Mouse (Mus musculus) adrenal gland, postnatal 10 days (tissue): Measurements from ENCODE around the gene Bzw2. TPM values are rescaled to one million over a fixed set of nuclear protein-coding genes. Genes with fewer than 3 reads are reported as not detected.

Source experiments
- DNase-seq: peaks from one replicate; pipeline ENCODE4 v3.0.0; 2021; ENCODE audit warnings: mixed read lengths
- total RNA-seq, 2 experiments: library from RNA; stranded (reverse); gene quantifications; 2 replicates each; pipeline ENCODE4 v1.2.3; 2021

Bzw2 gene
- total RNA-seq, 2 experiments from 2014 or later = 40.2 to 67.5 TPM

DNA sequence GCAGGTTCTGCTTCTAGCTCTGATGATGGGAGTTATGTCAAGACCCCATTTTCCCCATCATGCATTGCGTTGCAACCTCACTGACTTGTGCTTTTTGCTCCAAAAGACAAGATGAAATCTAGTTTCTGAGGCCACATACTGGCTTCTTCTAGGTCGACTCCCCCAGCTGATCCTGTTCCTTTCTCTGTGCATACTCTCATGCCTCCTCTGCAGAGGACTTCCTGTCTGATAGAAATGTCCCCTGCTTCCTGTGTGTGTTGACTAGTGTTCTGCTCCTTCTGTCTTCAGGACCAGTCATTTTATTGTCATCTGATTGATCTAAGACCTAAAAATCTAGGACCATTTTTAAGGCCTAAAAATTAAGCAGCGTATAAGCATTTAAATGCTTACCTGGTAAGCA lies 22.5 kb downstream of the Bzw2 start:
- DNase-seq = no peak

DNA sequence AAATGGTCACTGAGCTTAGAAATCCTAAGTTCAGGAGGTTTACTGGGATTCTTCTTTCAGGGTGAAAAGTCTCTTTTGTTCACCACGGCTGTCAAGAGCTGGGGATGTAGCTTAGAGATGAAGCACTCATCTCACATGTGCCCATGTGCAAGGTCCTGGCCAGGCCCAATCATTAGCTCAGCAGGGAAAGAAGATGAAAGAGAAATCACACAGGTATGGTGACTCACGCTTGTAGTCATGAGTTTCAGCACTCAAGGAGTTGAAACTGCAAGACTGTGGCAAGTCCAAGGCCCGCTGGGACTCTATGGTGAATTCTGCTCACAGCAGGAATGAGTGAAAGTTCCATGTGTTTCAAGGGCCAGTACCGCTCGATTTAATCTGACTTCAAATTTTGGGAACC lies 23.8 kb downstream of the Bzw2 start:
- no peak for DNase-seq

DNA sequence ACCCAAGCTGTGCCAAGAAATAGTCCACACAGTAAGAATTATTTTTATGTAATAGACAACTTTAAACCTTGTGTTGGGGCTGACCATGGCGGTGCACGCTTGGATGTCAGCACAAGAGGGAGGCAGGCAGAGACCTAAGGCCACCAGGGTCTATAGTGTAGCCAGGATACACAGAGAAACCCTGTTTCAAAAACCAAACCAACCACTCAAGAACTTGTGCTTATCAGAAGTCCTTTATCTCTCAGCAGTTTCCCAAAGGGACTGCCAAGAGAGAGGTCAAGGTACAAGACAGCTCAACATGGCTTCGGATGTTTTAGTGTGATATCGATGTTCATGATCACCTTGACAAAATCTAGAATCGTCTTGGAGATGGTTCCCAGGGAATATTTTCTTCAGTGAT lies 24.3 kb downstream of the Bzw2 start:
- DNase-seq = no peak

DNA sequence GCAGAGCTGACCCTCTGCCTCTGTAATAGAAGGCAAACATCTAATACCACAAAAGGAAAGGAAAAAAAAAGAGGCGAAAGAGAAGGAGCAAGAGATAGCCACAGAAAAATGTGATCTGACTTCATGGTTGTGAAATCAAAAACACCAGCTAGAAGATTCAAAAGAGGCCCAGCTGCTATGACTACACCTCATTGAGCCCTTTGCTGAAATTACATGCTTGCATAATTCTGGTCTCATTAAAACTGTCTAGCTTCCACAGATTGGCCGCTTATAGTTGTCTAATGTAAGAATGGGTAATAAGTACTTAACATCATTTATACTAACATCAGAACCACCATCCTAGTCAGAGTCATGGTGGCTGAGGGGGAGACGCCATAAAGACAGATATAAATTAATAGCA lies 25.2 kb downstream of the Bzw2 start:
- no peak for DNase-seq

DNA sequence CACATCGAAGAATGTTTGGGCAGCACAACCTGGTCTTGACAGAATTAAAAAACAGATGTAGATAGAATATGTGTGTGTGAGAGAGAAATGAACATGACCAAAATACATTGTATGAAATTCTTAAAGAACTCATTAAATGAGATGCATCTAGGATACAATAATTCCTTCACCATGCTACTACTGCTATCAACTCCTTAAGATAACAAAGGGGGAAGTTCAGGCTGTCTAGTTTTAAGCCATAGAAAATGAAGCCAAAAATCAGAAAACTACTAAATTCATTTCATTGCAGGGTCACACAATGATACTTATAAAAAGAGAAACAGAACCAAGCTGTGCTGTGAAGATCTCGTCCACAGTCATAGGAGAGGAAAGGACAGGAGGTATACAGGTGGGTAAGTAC lies 25.6 kb downstream of the Bzw2 start:
- no peak for DNase-seq

DNA sequence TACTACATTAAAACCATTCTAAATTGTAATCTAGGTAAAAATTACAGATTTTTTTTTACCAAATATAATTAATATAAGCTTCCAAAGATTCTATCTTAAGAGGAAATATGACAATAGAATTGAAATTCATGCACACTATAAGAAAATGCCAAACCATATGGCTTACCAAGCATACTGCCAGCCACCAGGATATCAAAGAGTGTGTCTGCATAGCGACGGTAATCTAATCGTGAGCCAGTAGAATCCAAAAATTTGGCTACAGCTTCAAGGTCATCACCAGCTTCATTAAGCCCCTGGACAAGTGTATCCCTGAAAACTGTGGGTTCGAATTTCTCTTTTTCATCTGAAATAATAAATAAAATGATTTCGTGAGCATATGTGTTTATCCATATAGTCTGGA lies 28.1 kb downstream of the Bzw2 start:
- no peak for DNase-seq

DNA sequence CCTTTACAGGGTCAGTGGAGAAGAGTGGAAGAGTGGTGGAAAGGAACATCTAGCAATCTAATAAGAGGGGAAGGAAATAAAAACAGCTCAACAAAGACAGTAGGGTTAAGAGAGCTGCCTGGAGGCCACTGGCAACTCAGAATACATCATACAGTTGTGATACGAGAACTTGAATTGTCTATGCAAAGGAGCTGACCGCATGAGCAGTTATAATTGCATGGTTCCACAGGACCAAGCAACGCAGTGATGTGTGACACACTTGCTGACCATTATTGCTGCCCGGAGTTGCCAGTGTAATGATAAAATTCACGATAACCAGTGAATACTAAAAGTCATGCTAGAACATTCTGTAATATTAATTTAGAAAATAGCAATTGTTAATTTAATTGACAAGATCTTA lies 31.8 kb downstream of the Bzw2 start:
- no peak for DNase-seq

DNA sequence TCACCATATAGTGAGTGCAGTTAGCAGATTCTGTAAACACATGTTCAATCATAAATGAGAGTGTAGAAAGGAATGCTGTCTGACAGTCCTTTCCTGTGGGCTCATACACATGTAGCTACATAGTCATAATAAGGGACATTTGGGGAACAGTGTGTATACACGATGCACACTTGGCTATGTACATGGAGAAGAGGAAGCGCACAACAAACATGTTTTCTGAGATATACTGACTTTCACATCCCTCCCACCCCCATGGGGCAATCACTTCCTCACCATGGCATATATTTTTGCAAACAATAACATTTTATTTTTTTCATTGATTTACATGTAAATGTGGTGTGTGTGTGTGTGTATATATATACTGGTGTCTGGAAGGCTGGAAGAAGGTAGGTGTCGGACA lies 38.6 kb downstream of the Bzw2 start:
- DNase-seq = no peak

DNA sequence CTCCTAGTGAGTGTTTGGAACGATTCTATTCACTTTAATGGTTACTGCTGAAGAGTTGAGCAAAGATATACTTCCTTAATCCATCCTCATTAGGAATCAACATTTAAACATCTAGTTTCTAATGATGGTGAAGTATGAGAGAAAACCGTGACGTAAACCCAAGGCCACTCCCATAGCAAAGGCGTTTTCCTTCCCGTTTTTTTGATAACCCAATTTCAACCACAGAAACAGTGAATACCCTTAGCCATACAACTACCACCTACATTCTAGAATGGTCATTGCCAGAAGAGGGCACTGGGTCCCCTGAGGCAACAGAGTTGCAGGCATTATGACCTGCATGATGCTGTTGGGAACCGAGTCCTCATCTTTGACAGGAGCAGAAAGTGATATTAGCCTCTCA lies 40.7 kb downstream of the Bzw2 start:
- no peak for DNase-seq

DNA sequence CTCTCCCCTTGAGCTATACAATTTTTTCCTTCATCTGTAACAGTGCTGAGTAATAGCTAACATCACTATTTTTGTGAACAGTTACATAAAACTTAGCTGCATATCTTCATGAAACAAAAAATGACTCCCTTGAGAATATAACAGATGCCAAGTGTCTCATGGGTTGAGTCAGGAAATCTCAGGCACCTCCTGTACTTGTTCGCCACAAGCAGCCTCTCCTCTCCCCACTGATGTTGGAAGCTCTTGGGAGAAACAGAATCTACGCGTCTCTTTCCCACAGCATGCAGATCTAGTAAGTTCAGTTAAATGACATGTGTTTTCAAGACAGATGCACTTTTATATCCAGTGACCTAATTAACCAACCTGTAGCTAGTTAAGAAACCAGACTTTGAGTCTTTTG lies 45.8 kb downstream of the Bzw2 start:
- no peak for DNase-seq

DNA sequence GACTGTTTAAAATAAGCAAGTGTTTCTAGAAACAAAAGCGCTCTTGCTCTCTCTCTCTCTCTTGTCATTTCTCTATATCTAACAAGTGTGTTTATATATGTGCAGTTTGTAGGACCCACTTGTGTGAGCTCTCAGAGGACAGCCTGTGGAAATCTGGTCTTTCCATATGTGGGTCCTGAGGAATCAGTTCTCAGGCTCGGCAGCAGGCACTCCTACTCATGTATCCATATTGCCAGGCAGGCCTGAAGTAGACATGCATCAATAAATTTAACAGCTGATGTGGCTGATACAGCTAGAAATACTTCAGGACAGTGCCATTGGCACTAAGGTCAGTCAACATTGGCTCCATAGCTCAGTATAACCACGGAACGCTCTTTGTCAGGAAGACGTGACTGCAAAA lies 46.8 kb downstream of the Bzw2 start:
- DNase-seq = no peak

DNA sequence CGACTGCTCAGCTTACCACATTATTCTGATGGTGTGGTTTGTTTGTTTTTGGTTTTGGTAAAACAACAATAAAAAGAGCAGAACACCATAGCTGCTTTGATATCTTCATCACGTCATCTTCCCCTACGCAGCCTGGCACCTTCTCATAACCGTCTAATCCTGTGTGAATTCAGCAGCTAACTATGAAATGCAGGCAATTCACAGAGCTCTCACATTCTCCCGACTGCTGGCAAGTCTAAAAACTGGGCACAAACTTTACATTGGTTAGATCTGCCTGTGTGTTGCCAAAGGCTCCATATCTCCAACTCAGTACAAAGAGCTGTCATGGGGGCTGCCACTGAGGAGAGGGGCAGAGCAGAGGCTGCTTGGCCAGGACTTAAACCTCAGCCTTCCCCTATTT lies 47.4 kb downstream of the Bzw2 start:
- DNase-seq = no peak

DNA sequence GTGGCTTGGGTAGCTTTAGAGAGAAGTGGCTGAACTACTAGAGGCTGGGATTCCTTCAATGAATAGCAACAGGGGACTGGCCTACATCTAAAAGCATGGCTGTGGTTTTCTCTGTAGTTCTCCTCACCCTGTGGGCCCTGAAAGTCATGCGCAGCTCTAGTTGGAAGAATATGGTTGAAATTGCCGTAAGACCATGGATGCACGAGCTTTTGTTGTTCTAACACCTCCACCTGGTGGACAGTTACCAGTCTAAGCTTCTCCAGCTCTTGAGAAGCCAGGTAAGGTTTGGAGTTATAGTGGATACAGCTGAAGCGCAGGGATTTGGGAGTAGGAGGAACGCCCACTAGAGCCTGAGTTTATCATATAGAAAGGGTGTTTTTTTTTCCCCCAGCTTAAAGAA lies 49.4 kb downstream of the Bzw2 start:
- no peak for DNase-seq

DNA sequence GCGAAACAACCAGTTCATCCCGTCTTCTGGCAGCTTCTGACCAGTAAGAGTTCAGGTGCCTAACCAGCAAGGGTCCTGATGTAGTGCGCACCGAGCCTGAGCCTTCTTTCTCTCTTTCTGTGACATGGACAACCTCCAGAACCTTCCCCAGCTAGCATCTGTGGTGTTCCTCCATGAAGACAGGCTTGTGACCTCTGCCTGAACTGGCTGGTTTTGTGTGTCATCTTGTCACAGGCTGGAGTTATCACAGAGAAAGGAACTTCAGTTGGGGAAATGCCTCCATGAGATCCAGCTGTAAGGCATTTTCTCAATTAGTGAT lies 54.3 kb downstream of the Bzw2 start:
- no peak for DNase-seq

DNA sequence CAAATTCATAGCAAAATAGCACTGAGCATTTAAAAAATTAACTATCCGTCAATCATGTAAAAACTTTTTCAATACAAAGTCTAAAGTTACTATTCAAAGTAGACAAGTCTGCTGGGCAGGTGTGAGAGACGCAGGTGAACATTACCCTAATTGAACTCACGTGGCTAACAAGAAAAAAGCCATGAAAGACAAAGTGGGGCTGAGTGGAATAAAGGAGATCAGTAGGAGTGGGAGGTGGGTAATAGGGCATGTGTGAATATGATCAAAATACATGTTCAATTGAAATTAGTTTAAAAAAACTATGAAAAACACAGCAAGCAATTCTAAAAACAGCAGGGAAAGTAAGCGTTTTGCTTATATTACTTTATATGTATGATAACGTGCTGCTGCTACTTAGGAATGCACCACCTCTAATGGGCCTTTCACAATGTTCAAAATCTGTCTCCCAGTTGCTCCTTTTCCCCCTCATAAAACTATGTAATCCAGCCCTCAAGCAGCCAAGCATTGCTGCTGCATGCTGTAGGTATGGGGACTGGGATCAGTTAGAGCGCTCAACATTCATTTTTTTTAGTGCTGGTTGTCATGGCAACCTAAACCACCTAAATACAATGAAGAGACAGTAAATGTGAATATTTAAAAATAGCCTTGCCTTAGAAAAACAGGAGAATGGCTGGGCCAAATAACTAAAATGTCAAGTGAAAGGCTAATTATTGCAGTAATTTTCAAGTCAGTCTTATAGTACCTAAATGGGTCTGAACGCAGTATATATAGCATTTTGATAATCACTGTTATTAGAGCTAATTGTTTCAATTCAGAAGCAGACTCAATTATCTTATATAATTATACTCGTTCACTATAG lies 54.9 kb downstream of the Bzw2 start:
- DNase-seq = no peak

DNA sequence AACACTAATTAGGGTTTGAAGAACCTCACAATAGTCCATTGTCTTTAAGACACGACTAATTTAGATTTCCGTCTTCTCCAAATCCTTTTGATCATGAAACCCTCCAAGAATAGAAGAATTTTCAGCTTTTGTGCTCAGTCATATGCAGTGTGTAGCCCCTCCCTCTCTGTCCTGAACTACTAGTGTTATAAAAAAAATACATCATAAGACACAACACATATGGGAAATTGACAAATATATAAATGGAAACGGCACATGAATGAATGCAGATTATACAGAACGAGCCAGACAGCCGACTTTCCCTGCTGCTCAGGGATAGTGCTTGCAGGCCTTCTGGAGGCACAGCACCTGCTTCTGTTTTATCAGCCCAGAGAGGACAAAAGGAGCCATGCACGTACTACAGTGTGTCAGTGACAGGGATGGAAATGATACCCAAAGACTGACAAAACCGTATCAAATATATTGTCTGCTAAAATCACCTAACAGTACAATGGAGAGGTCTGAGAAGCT lies 62.5 kb downstream of the Bzw2 start:
- DNase-seq = no peak

DNA sequence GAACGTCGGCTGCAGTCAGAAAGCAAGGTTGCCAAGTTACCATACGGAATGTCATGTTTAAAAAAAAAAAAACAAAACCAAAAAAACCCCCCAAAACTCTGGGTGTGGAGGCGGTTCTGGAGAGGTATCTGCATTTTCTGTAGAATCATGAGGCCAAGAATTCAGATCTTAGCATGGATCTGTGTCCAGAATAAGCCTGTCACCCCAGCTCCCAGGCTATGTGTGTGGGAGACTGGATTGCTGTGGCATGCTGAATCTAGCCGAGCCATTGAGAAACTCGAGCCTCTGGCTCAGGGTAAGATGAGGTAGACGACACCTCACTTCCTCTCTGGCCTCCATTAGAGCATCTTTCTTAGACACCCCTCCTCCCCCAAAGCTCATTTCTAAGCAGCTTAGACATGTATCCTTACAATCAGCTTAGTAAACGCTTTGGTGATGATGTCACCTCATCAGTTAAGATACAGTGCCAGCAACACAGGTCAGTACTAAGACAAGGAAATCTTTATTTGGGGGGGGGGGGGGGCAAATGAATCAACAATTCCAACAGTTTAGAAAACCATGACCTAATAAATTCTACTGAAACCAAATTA lies 64.7 kb downstream of the Bzw2 start:
- no peak for DNase-seq

DNA sequence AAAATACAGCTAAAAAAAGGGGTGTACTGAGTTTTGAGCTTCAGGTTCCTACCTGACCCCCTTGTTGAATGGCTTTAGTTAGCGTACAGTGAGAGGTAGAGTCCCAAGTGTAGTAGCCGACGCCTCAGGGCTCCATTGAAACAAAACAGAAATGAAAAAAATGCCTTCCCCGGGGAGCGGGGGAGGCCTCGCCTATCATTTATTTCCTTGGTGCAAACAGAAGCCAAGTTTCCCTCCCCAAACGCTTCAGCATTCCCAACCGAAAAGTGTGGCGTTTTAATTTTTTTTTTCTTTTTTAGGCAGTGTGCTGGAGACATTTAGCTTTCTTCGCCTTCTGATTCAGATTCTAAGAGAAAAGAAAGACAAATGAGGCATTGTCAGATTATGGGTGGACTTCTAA lies 65.9 kb downstream of the Bzw2 start:
- no peak for DNase-seq

DNA sequence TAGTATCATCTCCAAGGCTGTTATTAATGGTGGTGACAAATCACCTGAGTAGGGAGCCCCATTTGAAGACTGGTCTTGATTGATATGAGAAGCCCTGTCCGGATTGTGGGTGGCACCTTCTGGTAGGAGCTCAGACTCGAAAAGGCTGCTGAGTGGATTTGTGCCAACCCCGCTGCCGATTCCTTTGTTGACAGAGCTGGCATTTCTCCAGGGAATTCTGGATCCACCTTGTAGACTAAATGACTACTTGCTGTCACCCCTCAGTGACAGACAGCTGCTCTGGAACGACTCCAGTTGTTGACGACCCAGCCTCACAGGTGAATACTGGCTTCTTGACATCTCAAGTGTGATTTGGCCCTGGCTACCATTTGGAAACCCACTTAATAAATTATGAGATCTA lies 68.7 kb downstream of the Bzw2 start:
- DNase-seq = peak; percentile 4

DNA sequence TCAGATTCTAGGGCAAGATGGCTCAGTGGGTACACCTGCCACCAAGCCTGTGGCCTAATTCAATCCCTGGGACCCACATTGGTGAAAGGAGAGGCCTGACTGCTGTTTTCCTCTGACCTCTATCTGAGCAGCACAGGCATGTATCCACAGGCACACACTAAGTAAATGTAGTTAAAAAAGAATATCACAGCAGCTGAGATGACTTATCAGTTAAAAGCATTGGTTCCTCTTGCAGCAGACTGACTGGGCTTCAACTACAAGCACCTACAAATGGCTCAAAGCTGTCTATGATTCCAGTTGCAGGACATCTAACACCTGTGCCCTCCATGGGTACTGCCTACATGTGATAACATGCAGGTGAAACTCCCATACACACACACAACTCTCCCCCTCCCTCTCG lies 69.1 kb downstream of the Bzw2 start:
- no peak for DNase-seq

DNA sequence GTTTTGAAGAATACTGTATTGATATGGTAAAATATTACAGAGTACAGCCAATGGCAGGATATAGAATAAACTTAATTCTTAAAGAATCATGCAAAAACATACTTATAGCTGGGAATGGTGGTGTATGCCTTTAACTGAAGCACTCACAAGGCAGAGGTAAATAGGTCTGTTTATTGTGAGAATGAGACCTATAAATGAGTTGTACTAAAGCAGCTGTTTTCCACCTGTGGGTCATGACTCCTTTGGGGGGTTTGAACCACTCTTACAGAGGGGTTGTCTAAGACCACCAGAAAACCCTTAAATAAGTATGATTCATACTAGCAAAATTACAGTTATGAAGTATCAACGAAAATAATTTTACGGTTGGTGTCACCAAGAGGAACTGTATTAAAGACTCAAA lies 72.5 kb downstream of the Bzw2 start:
- DNase-seq = no peak

DNA sequence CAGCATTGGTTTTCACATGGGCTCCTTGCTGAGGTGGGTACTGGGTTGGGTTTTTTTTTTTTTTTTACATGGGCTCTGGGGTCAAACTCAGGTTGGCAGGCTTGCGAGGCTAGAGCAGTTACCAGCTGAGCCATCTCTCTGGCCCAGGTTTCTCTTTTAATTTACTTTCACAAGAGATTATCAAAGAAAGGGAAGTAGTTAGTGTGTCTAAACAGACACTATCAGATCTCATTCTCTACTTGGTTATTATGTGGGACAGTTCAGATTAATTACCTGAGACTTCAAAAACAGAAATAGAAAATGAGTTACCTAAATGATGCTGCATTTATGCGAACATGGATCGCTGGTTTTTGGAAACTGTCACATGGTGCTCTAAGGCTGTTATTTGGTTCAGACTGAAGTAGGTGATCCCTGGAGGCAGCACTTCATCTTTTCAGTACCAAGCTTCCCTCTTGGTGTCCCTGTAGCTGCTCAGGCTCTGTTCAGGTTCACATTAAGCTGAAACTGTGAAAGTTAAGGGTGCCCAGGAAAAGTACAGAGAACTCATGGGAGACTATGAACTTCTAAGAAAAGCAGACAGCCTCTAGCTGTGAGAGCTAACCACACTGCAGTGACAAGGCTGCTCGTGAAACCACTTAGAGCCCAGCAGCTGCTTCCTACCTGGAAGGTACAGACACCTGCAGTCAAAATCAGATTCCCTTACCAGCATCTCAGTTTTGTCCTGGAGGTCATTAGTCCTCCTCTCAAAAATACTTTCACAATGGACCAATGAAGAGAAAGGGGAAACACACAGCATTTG lies 79.6 kb downstream of the Bzw2 start:
- no peak for DNase-seq

DNA sequence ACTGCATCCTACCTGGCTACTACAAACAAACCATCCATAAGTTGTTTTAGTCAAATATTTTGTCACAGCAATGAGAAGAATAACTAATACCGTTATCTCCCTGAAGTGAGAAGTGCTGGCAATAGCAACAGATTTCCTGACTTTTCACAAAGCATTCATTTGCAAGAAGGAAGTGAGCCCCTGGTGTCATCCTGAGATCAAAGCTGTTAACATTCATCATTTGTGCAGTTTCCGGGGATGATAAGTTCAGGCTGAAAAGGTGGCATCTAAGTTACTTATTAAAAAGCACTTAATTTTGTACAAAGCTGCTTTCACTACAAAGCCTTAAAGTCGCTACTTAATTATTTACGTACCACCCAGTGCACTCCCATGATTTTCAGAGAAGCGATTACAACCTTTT lies 85.0 kb downstream of the Bzw2 start:
- no peak for DNase-seq

DNA sequence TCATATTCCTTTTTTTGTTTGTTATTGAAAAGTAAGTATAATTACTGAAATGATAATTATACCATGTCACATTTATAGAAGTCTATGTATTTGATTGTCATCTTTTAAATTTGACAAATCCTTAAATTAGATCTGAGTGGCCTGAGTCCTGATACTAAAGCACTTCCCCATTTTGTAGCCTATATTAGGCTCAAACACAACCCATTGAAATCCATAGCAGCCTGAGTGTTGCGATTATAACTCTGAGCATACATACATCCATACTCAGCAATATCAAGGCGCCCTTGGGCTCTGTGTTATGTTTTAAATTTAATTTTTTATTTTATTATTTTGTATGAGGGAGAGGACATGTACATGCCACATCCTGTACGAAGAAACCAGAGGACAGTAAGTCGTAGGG lies 87.6 kb downstream of the Bzw2 start:
- no peak for DNase-seq
